Mouse (Mus musculus) erythroblast, embryonic 14.5 days (primary cell): ENCODE results near the gene Eepd1. TPM values are rescaled to one million over a fixed set of nuclear protein-coding genes. Genes with fewer than 3 reads are reported as not detected.

Experiments
- H3K27me3 ChIP-seq: 2 replicates; pipeline ENCODE4 v1.6.1; 2012; ENCODE audit warnings: inconsistent platforms; ENCODE audit not compliant: control insufficient read depth
- H3K36me3 ChIP-seq: 2 replicates; pipeline ENCODE4 v1.6.1; 2012; ENCODE audit warnings: mild to moderate bottlenecking, inconsistent platforms; ENCODE audit not compliant: control insufficient read depth
- H3K4me1 ChIP-seq: 2 replicates; pipeline ENCODE4 v1.6.1; 2012; ENCODE audit warnings: inconsistent platforms; ENCODE audit not compliant: control insufficient read depth
- H3K4me3 ChIP-seq: replicated peaks from 2 replicates; pipeline ENCODE3; 2012; ENCODE audit warnings: moderate library complexity, mild to moderate bottlenecking, inconsistent platforms
- H3K9me3 ChIP-seq: 2 replicates; pipeline ENCODE4 v1.6.1; 2012; ENCODE audit warnings: low read length, inconsistent platforms, mixed read lengths; ENCODE audit not compliant: control insufficient read depth
- GATA1 ChIP-seq: IDR thresholded peaks from 2 replicates; pipeline ENCODE4 v1.6.1; 2012; ENCODE audit warnings: low read length, inconsistent platforms, mixed read lengths
- TAL1 ChIP-seq: IDR thresholded peaks from 3 replicates; pipeline ENCODE4 v1.6.1; 2012; ENCODE audit warnings: low read length, inconsistent platforms, mixed read lengths
- polyA plus RNA-seq: library from polyadenylated mRNA; stranded (reverse); fragments of >175 nt; gene quantifications from 2 replicates; pipeline ENCODE4 v1.2.3, GENCODE M21; 2012

The Eepd1 gene
- polyA plus RNA-seq, 1 experiment: 0.02 TPM

GRCm38 (mm10) chr9:25629531-25630099 is 148.3 kb downstream of the Eepd1 start:
- TF ChIP-seq TAL1 (no peak), GATA1 (no peak)
- Histone ChIP-seq H3K9me3 (no peaks in the 10 kb centered on the region), H3K4me3 (no peak overlapping the region), H3K4me1 (no peaks in the 10 kb centered on the region), H3K36me3 (no peaks in the 10 kb centered on the region), H3K27me3 (no peaks in the 10 kb centered on the region)

Other genes with a start within 250 kb of the Eepd1 start
- gene Sept7, start 229.1 kb upstream of the Eepd1 start, polyA plus RNA-seq: 0.74 and 1.5 TPM in 2 replicates